Mouse (Mus musculus) kidney, postnatal 0 days (tissue): ENCODE measurements around the gene Card6. TPM values are rescaled to one million over a fixed set of nuclear protein-coding genes. Genes with fewer than 3 reads are reported as not detected.

Experiments
- ATAC-seq: fragments of 200-750 bp; cut with Nextera tagmentation; replicated peaks from 2 replicates; pipeline ENCODE4 v1.8.0; 2017; ENCODE audit warnings: low read depth, moderate number of reproducible peaks, moderate TSS enrichment, moderate library complexity; ENCODE audit not compliant: low FRiP score
- DNase-seq: peaks from one replicate; pipeline ENCODE4 v3.0.0-alpha.2; 2016; ENCODE audit warnings: low spot score
- H3K27ac ChIP-seq: fragments of 300-500 bp; sonication (generic); 2 replicates; pipeline ENCODE4 v1.5.1; 2014; ENCODE audit warnings: mild to moderate bottlenecking
- H3K27me3 ChIP-seq: fragments of 300-500 bp; sonication (generic); 2 replicates; pipeline ENCODE4 v1.6.1; 2014; ENCODE audit warnings: low read length, mixed read lengths; ENCODE audit not compliant: insufficient read depth
- H3K36me3 ChIP-seq: fragments of 300-500 bp; sonication (generic); 2 replicates; pipeline ENCODE4 v1.6.1; 2014; ENCODE audit warnings: low read length, mixed read lengths; ENCODE audit not compliant: insufficient read depth
- H3K4me1 ChIP-seq: fragments of 300-500 bp; sonication (generic); replicated peaks from 2 replicates; pipeline ENCODE4 v1.6.1; 2014; ENCODE audit warnings: antibody characterized with exemption, low read length, mixed read lengths; ENCODE audit not compliant: insufficient read depth
- H3K4me2 ChIP-seq: fragments of 300-500 bp; sonication (generic); 2 replicates; pipeline ENCODE4 v1.6.1; 2014; ENCODE audit warnings: mild to moderate bottlenecking, low read length, moderate library complexity, mixed read lengths
- H3K4me3 ChIP-seq: fragments of 300-500 bp; sonication (generic); replicated peaks from 2 replicates; pipeline ENCODE4 v1.5.1; 2014; ENCODE audit warnings: low read depth, low read length
- H3K9ac ChIP-seq: fragments of 300-500 bp; sonication (generic); 2 replicates; pipeline ENCODE4 v1.6.1; 2014; ENCODE audit warnings: low read depth, low read length
- H3K9me3 ChIP-seq: fragments of 300-500 bp; sonication (generic); replicated peaks from 2 replicates; pipeline ENCODE4 v1.6.1; 2016; ENCODE audit warnings: low read length, inconsistent platforms, mixed read lengths
- CTCF ChIP-seq: IDR thresholded peaks from 2 replicates; pipeline ENCODE4 v1.5.1; 2016; ENCODE audit warnings: antibody characterized with exemption, low read depth, mild to moderate bottlenecking, moderate library complexity
- WGBS: fragments of 180-500 bp; shearing (Covaris S2); extraction: QIAGEN DNeasy Blood & Tissue Kit; methylation state at CpG from one replicate; pipeline ENCODE4 v1.1.7; 2014; 5-methylcytosine and 5-hydroxymethylcytosine counted together
- polyA plus RNA-seq: library from polyadenylated mRNA; unstranded; fragments of >200 nt; fragmentation: Nextera tagmentation; extraction: Ambion mirVana; gene quantifications from 2 replicates; pipeline ENCODE4 v1.2.1, GENCODE M21; 2015

The Card6 gene
- polyA plus RNA-seq: 1.4 and 2.2 TPM in 2 replicates

GRCm38 (mm10) chr15:5107686-5108654, at the start of gene Card6:
Gene Card6, minus strand, starts transcription at chr15:5108539.
- no peak for ATAC-seq
- no peaks in the 10 kb centered on the region for H3K27me3 ChIP-seq
- H3K4me1 ChIP-seq: no peaks in the 10 kb centered on the region
- H3K4me2 ChIP-seq: peak within 1 kb of the TSS; percentile 52
- peak; percentile 42 for DNase-seq
- H3K9ac ChIP-seq: peak within 1 kb of the TSS; percentile 49; the same call in 1 of the 2 replicates
- TF ChIP-seq CTCF: no peak
- H3K9me3 ChIP-seq: no peaks in the 10 kb centered on the region
- 42% methylated on average over 21 of the region's 21 CpGs for WGBS
- no peaks in the 10 kb centered on the region for H3K36me3 ChIP-seq
- peak within 1 kb of the TSS; percentile 76 for H3K27ac ChIP-seq
- H3K4me3 ChIP-seq: peak within 1 kb of the TSS; percentile 37

GRCm38 (mm10) chr15:5157386-5157785, 49.0 kb upstream of the Card6 start:
- no peak overlapping the region for H3K9ac ChIP-seq
- no peaks in the 10 kb centered on the region for H3K36me3 ChIP-seq
- H3K27me3 ChIP-seq: no peaks in the 10 kb centered on the region
- H3K4me2 ChIP-seq: no peak overlapping the region
- H3K4me1 ChIP-seq: peaks cover 3% of the 10 kb centered on the region; the same call in 1 of the 2 replicates
- H3K9me3 ChIP-seq: no peaks in the 10 kb centered on the region
- ATAC-seq (no peak), DNase-seq (no peak)
- H3K27ac ChIP-seq: no peak overlapping the region
- H3K4me3 ChIP-seq: no peak overlapping the region
- 88% methylated on average over 1 of the region's 1 CpGs for WGBS
- no peak for TF ChIP-seq CTCF

GRCm38 (mm10) chr15:5156355-5156754, 48.0 kb upstream of the Card6 start:
- WGBS: 82% methylated on average over 4 of the region's 4 CpGs
- Histone ChIP-seq H3K27ac (no peak overlapping the region), H3K36me3 (no peaks in the 10 kb centered on the region), H3K4me2 (no peak overlapping the region), H3K27me3 (no peaks in the 10 kb centered on the region), H3K4me1 (peaks cover 3% of the 10 kb centered on the region; the same call in 1 of the 2 replicates), H3K9ac (no peak overlapping the region), H3K9me3 (no peaks in the 10 kb centered on the region), H3K4me3 (no peak overlapping the region)
- DNase-seq (no peak), ATAC-seq (no peak)
- no peak for TF ChIP-seq CTCF

GRCm38 (mm10) chr15:5155093-5155492, 46.8 kb upstream of the Card6 start:
- H3K27ac ChIP-seq: no peak overlapping the region
- H3K4me1 ChIP-seq: peaks cover 3% of the 10 kb centered on the region; the same call in 1 of the 2 replicates
- H3K4me3 ChIP-seq: no peak overlapping the region
- H3K9ac ChIP-seq: no peak overlapping the region
- H3K36me3 ChIP-seq: no peaks in the 10 kb centered on the region
- no peaks in the 10 kb centered on the region for H3K9me3 ChIP-seq
- TF ChIP-seq CTCF: no peak
- no peak overlapping the region for H3K4me2 ChIP-seq
- H3K27me3 ChIP-seq: no peaks in the 10 kb centered on the region
- 58% methylated on average over 5 of the region's 5 CpGs for WGBS
- ATAC-seq: no peak
- DNase-seq: no peak

GRCm38 (mm10) chr15:5154621-5155020, 46.3 kb upstream of the Card6 start:
- Histone ChIP-seq H3K4me3 (no peak overlapping the region), H3K27ac (no peak overlapping the region), H3K9me3 (no peaks in the 10 kb centered on the region), H3K27me3 (no peaks in the 10 kb centered on the region), H3K4me2 (no peak overlapping the region), H3K36me3 (no peaks in the 10 kb centered on the region), H3K4me1 (peaks cover 3% of the 10 kb centered on the region; the same call in 1 of the 2 replicates), H3K9ac (no peak overlapping the region)
- DNase-seq (no peak), ATAC-seq (no peak)
- 66% methylated on average over 9 of the region's 9 CpGs for WGBS
- TF ChIP-seq CTCF: no peak

- no peak overlapping the region for H3K27ac ChIP-seq
- ATAC-seq (no peak), DNase-seq (no peak)
- no peaks in the 10 kb centered on the region for H3K9me3 ChIP-seq
- no peak overlapping the region for H3K4me2 ChIP-seq
- H3K4me1 ChIP-seq: peaks cover 3% of the 10 kb centered on the region; the same call in 1 of the 2 replicates
- WGBS: 85% methylated on average over 6 of the region's 6 CpGs
- no peak overlapping the region for H3K4me3 ChIP-seq
- H3K36me3 ChIP-seq: no peaks in the 10 kb centered on the region
- TF ChIP-seq CTCF: no peak
- H3K9ac ChIP-seq: no peak overlapping the region
- no peaks in the 10 kb centered on the region for H3K27me3 ChIP-seq
Observed at GRCm38 (mm10) chr15:5152171-5152570, 43.8 kb upstream of the Card6 start.
